9 mouse cellular contexts compared by ENCODE assay signal in genomic region chr9:99451161-99451560, GRCm38 (mm10). TPM values are rescaled to one million over a fixed set of nuclear protein-coding genes. Genes with fewer than 3 reads are reported as not detected.
DNase-seq lines count a peak whose midpoint lies in the region; ATAC-seq lines count a peak whose summit lies in the region.
"Had no signal": no experiment of that assay in that cellular context is flagged by ENCODE, and none has a peak within 500 bp of the region (broad histone marks: within the 10 kb centered on the region; RNA-seq: fewer than 3 reads in every experiment).

Gene Nme9 (plus strand): TSS chr9:99451475.

- WGBS in hindbrain, embryonic 12.5 days = 10% methylated on average over 14 of the region's 14 CpGs
- 10% methylated on average over 14 of the region's 14 CpGs for WGBS in hindbrain, embryonic 14.5 days
- 11% methylated on average over 14 of the region's 14 CpGs for WGBS in embryonic facial prominence, embryonic 11.5 days
- 5% methylated on average over 14 of the region's 14 CpGs for WGBS in intestine, embryonic 15.5 days
- WGBS in midbrain, embryonic 13.5 days = 8% methylated on average over 14 of the region's 14 CpGs

- H3K9me3 ChIP-seq in hindbrain, embryonic 12.5 days (replicated peaks) = no peaks in the 10 kb centered on the region
- H3K9me3 ChIP-seq in hindbrain, embryonic 14.5 days (ENCODE audit: control insufficient read depth, low read length) = no peaks in the 10 kb centered on the region
- no peaks in the 10 kb centered on the region for H3K9me3 ChIP-seq in embryonic facial prominence, embryonic 11.5 days (replicated peaks; ENCODE audit: control insufficient read depth, low read length)
- H3K9me3 ChIP-seq in intestine, embryonic 15.5 days = no peaks in the 10 kb centered on the region
- no peaks in the 10 kb centered on the region for H3K9me3 ChIP-seq in midbrain, embryonic 13.5 days

- no peak within 1 kb of the TSS for H3K9ac ChIP-seq in hindbrain, embryonic 12.5 days
- no peak within 1 kb of the TSS for H3K9ac ChIP-seq in hindbrain, embryonic 14.5 days
- H3K9ac ChIP-seq in embryonic facial prominence, embryonic 11.5 days (replicated peaks; ENCODE audit: low read length) = no peak within 1 kb of the TSS
- H3K9ac ChIP-seq in intestine, embryonic 15.5 days = no peak within 1 kb of the TSS
- H3K9ac ChIP-seq in midbrain, embryonic 13.5 days (replicated peaks) = no peak within 1 kb of the TSS

- peaks cover 19% of the 10 kb centered on the region; the same call in 1 of the 2 replicates for H3K27me3 ChIP-seq in hindbrain, embryonic 12.5 days
- H3K27me3 ChIP-seq in hindbrain, embryonic 14.5 days (ENCODE audit: control insufficient read depth, insufficient read depth, low read length) = no peaks in the 10 kb centered on the region
- no peaks in the 10 kb centered on the region for H3K27me3 ChIP-seq in embryonic facial prominence, embryonic 11.5 days (ENCODE audit: control insufficient read depth, insufficient read depth, low read length)
- H3K27me3 ChIP-seq in intestine, embryonic 15.5 days (replicated peaks) = no peaks in the 10 kb centered on the region; the same call in 1 of the 2 replicates
- H3K27me3 ChIP-seq in midbrain, embryonic 13.5 days = peaks cover 17% of the 10 kb centered on the region

- no peak for DNase-seq in hindbrain, embryonic 14.5 days (ENCODE audit: low spot score)
- peak; percentile 40 for DNase-seq in embryonic facial prominence, embryonic 11.5 days (ENCODE audit: low spot score)
- DNase-seq in thymus, postnatal 36 days = no peak
- DNase-seq in cerebellum, adult 11-12 months = no peak
- DNase-seq in liver = no peak
- DNase-seq: thymus, adult 2 months had no signal

- H3K36me3 ChIP-seq in hindbrain, embryonic 12.5 days = no peaks in the 10 kb centered on the region
- no peaks in the 10 kb centered on the region for H3K36me3 ChIP-seq in hindbrain, embryonic 14.5 days (replicated peaks; ENCODE audit: control insufficient read depth, insufficient read depth)
- H3K36me3 ChIP-seq in embryonic facial prominence, embryonic 11.5 days (replicated peaks; ENCODE audit: control insufficient read depth, insufficient read depth, low read depth, low read length) = no peaks in the 10 kb centered on the region
- H3K36me3 ChIP-seq in intestine, embryonic 15.5 days = no peaks in the 10 kb centered on the region
- no peaks in the 10 kb centered on the region for H3K36me3 ChIP-seq in midbrain, embryonic 13.5 days

- ATAC-seq in hindbrain, embryonic 12.5 days (ENCODE audit: low FRiP score) = no peak
- ATAC-seq in hindbrain, embryonic 14.5 days (ENCODE audit: low FRiP score) = no peak
- ATAC-seq in embryonic facial prominence, embryonic 11.5 days (replicated peaks; ENCODE audit: insufficient number of reproducible peaks, low FRiP score, low TSS enrichment, low read depth) = peak; percentile 64; the same call in 1 of the 2 replicates
- ATAC-seq in intestine, embryonic 15.5 days = peak; percentile 74; the same call in 1 of the 2 replicates
- peak; percentile 66 for ATAC-seq in midbrain, embryonic 13.5 days

- H3K4me2 ChIP-seq in hindbrain, embryonic 12.5 days (replicated peaks) = peak within 1 kb of the TSS; percentile 21; the same call in 1 of the 2 replicates
- no peak within 1 kb of the TSS; the same call in 1 of the 2 replicates for H3K4me2 ChIP-seq in hindbrain, embryonic 14.5 days (replicated peaks)
- H3K4me2 ChIP-seq in embryonic facial prominence, embryonic 11.5 days (ENCODE audit: low read depth, low read length) = no peak within 1 kb of the TSS; the same call in 1 of the 2 replicates
- H3K4me2 ChIP-seq in intestine, embryonic 15.5 days (replicated peaks) = peak within 1 kb of the TSS; percentile 48
- H3K4me2 ChIP-seq in midbrain, embryonic 13.5 days (replicated peaks) = peak within 1 kb of the TSS; percentile 30

- H3K27ac ChIP-seq in hindbrain, embryonic 12.5 days = no peak within 1 kb of the TSS
- H3K27ac ChIP-seq in hindbrain, embryonic 14.5 days = no peak within 1 kb of the TSS
- H3K27ac ChIP-seq in embryonic facial prominence, embryonic 11.5 days (replicated peaks; ENCODE audit: low read depth, low read length) = no peak within 1 kb of the TSS
- H3K27ac ChIP-seq in intestine, embryonic 15.5 days = no peak within 1 kb of the TSS
- no peak within 1 kb of the TSS for H3K27ac ChIP-seq in midbrain, embryonic 13.5 days

- peaks cover 3% of the 10 kb centered on the region; the same call in 1 of the 2 replicates for H3K4me1 ChIP-seq in hindbrain, embryonic 12.5 days
- no peaks in the 10 kb centered on the region; the same call in 1 of the 2 replicates for H3K4me1 ChIP-seq in hindbrain, embryonic 14.5 days (replicated peaks; ENCODE audit: control insufficient read depth, insufficient read depth, low read length)
- no peaks in the 10 kb centered on the region for H3K4me1 ChIP-seq in embryonic facial prominence, embryonic 11.5 days (ENCODE audit: control insufficient read depth, insufficient read depth, low read length)
- no peaks in the 10 kb centered on the region for H3K4me1 ChIP-seq in intestine, embryonic 15.5 days (replicated peaks)
- H3K4me1 ChIP-seq in midbrain, embryonic 13.5 days (replicated peaks) = peaks cover 5% of the 10 kb centered on the region

- H3K4me3 ChIP-seq in hindbrain, embryonic 12.5 days = no peak within 1 kb of the TSS
- H3K4me3 ChIP-seq in hindbrain, embryonic 14.5 days (replicated peaks; ENCODE audit: low read length) = no peak within 1 kb of the TSS
- H3K4me3 ChIP-seq in embryonic facial prominence, embryonic 11.5 days (ENCODE audit: low read depth, low read length) = no peak within 1 kb of the TSS
- no peak within 1 kb of the TSS; the same call in 1 of the 2 replicates for H3K4me3 ChIP-seq in intestine, embryonic 15.5 days (replicated peaks)
- no peak within 1 kb of the TSS for H3K4me3 ChIP-seq in midbrain, embryonic 13.5 days (replicated peaks)

RNA-seq across cellular contexts. Expression of gene Nme9, which starts in this region (rescaled TPM):
- 0.83 and 1.4 TPM in 2 replicates for polyA plus RNA-seq in hindbrain, embryonic 12.5 days (2016; fragmentation: Nextera tagmentation; extraction: Ambion mirVana)
- polyA plus RNA-seq in hindbrain, embryonic 14.5 days (2014; fragmentation: Nextera tagmentation; extraction: Ambion mirVana) = 0.61 and 1.5 TPM in 2 replicates
- polyA plus RNA-seq in embryonic facial prominence, embryonic 11.5 days (2014; fragmentation: Nextera tagmentation; extraction: Ambion mirVana) = not detected in 2 replicates
- polyA plus RNA-seq in intestine, embryonic 15.5 days (2015; fragmentation: Nextera tagmentation; extraction: Ambion mirVana) = 0.25 and 0.33 TPM in 2 replicates
- 0.55 TPM in 1 of 2 replicates, not detected in the other for polyA plus RNA-seq in midbrain, embryonic 13.5 days (2015; fragmentation: Nextera tagmentation; extraction: Ambion mirVana)

Comparison
In these comparisons a context has a peak if more than half of its experiments do, and no peak if none do; other contexts are left out.
1. Peak in DNase-seq and ATAC-seq in embryonic facial prominence, embryonic 11.5 days; RNA of the gene not detected or under 1 TPM.
2. Peak in ATAC-seq and H3K4me2 ChIP-seq in intestine, embryonic 15.5 days; RNA of the gene not detected or under 1 TPM.
3. Peak in ATAC-seq and H3K4me2 ChIP-seq in midbrain, embryonic 13.5 days; RNA of the gene not detected or under 1 TPM.